Mouse (Mus musculus): Measurements from ENCODE around the gene Olfml2b. TPM values are rescaled to one million over a fixed set of nuclear protein-coding genes. Genes with fewer than 3 reads are reported as not detected.

Gene Olfml2b
- polyA plus RNA-seq, 1 experiment from 2014 or later: 33.6 TPM

GRCm38 (mm10) chr1:170651046-170651723, 6.9 kb downstream of the Olfml2b start:
- TF ChIP-seq EP300 (optimal IDR thresholded peaks at IDR 0.05): no peak
- TF ChIP-seq CTCF (IDR thresholded peaks at IDR 0.05; ENCODE audit: low read depth): no peak
- no peaks in the 10 kb centered on the region for H3K27me3 ChIP-seq (ENCODE audit: control insufficient read depth, insufficient read depth, low read length)
- H3K9ac ChIP-seq (ENCODE audit: low read length): no peak overlapping the region
- H3K4me3 ChIP-seq (ENCODE audit: low read depth, low read length): no peak overlapping the region
- no peak overlapping the region for H3K4me2 ChIP-seq (replicated peaks; ENCODE audit: low read depth)
- no peak overlapping the region for H3K27ac ChIP-seq (replicated peaks)
- H3K9me3 ChIP-seq (ENCODE audit: control insufficient read depth, low read length): no peaks in the 10 kb centered on the region
- peaks cover under 1% of the 10 kb centered on the region; the same call in 1 of the 2 replicates for H3K4me1 ChIP-seq (replicated peaks; ENCODE audit: control insufficient read depth, insufficient read depth)
- ATAC-seq (ENCODE audit: low FRiP score, low TSS enrichment) (no peak), DNase-seq (ENCODE audit: low spot score) (no peak)
- 51% methylated on average over 6 of the region's 6 CpGs for WGBS
- H3K36me3 ChIP-seq (ENCODE audit: control insufficient read depth, insufficient read depth, low read length): no peaks in the 10 kb centered on the region; the same call in 1 of the 2 replicates

GRCm38 (mm10) chr1:170651989-170652740, 7.8 kb downstream of the Olfml2b start:
- no peaks in the 10 kb centered on the region; the same call in 1 of the 2 replicates for H3K36me3 ChIP-seq (ENCODE audit: control insufficient read depth, insufficient read depth, low read length)
- ATAC-seq (ENCODE audit: low FRiP score, low TSS enrichment) (no peak), DNase-seq (ENCODE audit: low spot score) (no peak)
- H3K4me2 ChIP-seq (replicated peaks; ENCODE audit: low read depth): no peak overlapping the region
- no peak overlapping the region for H3K9ac ChIP-seq (ENCODE audit: low read length)
- TF ChIP-seq CTCF (IDR thresholded peaks at IDR 0.05; ENCODE audit: low read depth) (no peak), EP300 (optimal IDR thresholded peaks at IDR 0.05) (no peak)
- WGBS: 63% methylated on average over 15 of the region's 15 CpGs
- no peak overlapping the region for H3K27ac ChIP-seq (replicated peaks)
- no peaks in the 10 kb centered on the region for H3K4me1 ChIP-seq (replicated peaks; ENCODE audit: control insufficient read depth, insufficient read depth)
- H3K4me3 ChIP-seq (ENCODE audit: low read depth, low read length): no peak overlapping the region
- no peaks in the 10 kb centered on the region for H3K27me3 ChIP-seq (ENCODE audit: control insufficient read depth, insufficient read depth, low read length)
- H3K9me3 ChIP-seq (ENCODE audit: control insufficient read depth, low read length): no peaks in the 10 kb centered on the region

GRCm38 (mm10) chr1:170655280-170655917, 11.1 kb downstream of the Olfml2b start:
- Histone ChIP-seq H3K4me3 (ENCODE audit: low read depth, low read length) (no peak overlapping the region), H3K9me3 (ENCODE audit: control insufficient read depth, low read length) (no peaks in the 10 kb centered on the region), H3K9ac (ENCODE audit: low read length) (no peak overlapping the region), H3K27me3 (ENCODE audit: control insufficient read depth, insufficient read depth, low read length) (no peaks in the 10 kb centered on the region), H3K4me1 (replicated peaks; ENCODE audit: control insufficient read depth, insufficient read depth) (no peaks in the 10 kb centered on the region), H3K36me3 (ENCODE audit: control insufficient read depth, insufficient read depth, low read length) (no peaks in the 10 kb centered on the region), H3K4me2 (replicated peaks; ENCODE audit: low read depth) (no peak overlapping the region), H3K27ac (replicated peaks) (no peak overlapping the region)
- DNase-seq (ENCODE audit: low spot score) (no peak), ATAC-seq (ENCODE audit: low FRiP score, low TSS enrichment) (peak; percentile 25; the same call in 1 of the 2 replicates)
- 48% methylated on average over 5 of the region's 5 CpGs for WGBS
- TF ChIP-seq EP300 (optimal IDR thresholded peaks at IDR 0.05) (no peak), CTCF (IDR thresholded peaks at IDR 0.05; ENCODE audit: low read depth) (no peak)

GRCm38 (mm10) chr1:170656518-170657227, 12.3 kb downstream of the Olfml2b start:
- ATAC-seq (ENCODE audit: low FRiP score, low TSS enrichment) (peak; percentile 83), DNase-seq (ENCODE audit: low spot score) (peak; percentile 54)
- Histone ChIP-seq H3K4me3 (ENCODE audit: low read depth, low read length) (no peak overlapping the region), H3K36me3 (ENCODE audit: control insufficient read depth, insufficient read depth, low read length) (no peaks in the 10 kb centered on the region), H3K9ac (ENCODE audit: low read length) (no peak overlapping the region), H3K4me2 (replicated peaks; ENCODE audit: low read depth) (no peak overlapping the region), H3K4me1 (replicated peaks; ENCODE audit: control insufficient read depth, insufficient read depth) (no peaks in the 10 kb centered on the region), H3K27ac (replicated peaks) (no peak overlapping the region), H3K9me3 (ENCODE audit: control insufficient read depth, low read length) (no peaks in the 10 kb centered on the region), H3K27me3 (ENCODE audit: control insufficient read depth, insufficient read depth, low read length) (no peaks in the 10 kb centered on the region)
- WGBS: 69% methylated on average over 11 of the region's 11 CpGs
- TF ChIP-seq EP300 (optimal IDR thresholded peaks at IDR 0.05) (no peak), CTCF (IDR thresholded peaks at IDR 0.05; ENCODE audit: low read depth) (no peak)

GRCm38 (mm10) chr1:170657228-170657521, 12.8 kb downstream of the Olfml2b start:
- Histone ChIP-seq H3K36me3 (ENCODE audit: control insufficient read depth, insufficient read depth, low read length) (no peaks in the 10 kb centered on the region), H3K4me3 (ENCODE audit: low read depth, low read length) (no peak overlapping the region), H3K4me2 (replicated peaks; ENCODE audit: low read depth) (no peak overlapping the region), H3K27ac (replicated peaks) (no peak overlapping the region), H3K9ac (ENCODE audit: low read length) (no peak overlapping the region), H3K27me3 (ENCODE audit: control insufficient read depth, insufficient read depth, low read length) (no peaks in the 10 kb centered on the region), H3K9me3 (ENCODE audit: control insufficient read depth, low read length) (no peaks in the 10 kb centered on the region), H3K4me1 (replicated peaks; ENCODE audit: control insufficient read depth, insufficient read depth) (no peaks in the 10 kb centered on the region)
- DNase-seq (ENCODE audit: low spot score): no peak
- TF ChIP-seq CTCF (IDR thresholded peaks at IDR 0.05; ENCODE audit: low read depth): no peak
- no peak for TF ChIP-seq EP300 (optimal IDR thresholded peaks at IDR 0.05)
- peak; percentile 50; the same call in 1 of the 2 replicates for ATAC-seq (ENCODE audit: low FRiP score, low TSS enrichment)
- WGBS: 58% methylated on average over 2 of the region's 2 CpGs
